Mouse (Mus musculus) olfactory bulb, adult 2 months (tissue): ENCODE measurements at regions not wholly inside any gene's neighbourhood (a gene's known extent, or its start where the extent isn't known, plus 50 kb on each side); places are given as distances from the start of the nearest gene placed in this dataset.

Source experiments
- H3K27ac ChIP-seq: fragments of 200-500 bp; 2 replicates; pipeline ENCODE4 v1.5.1; 2012; ENCODE audit warnings: low read depth, low read length; ENCODE audit not compliant: insufficient read depth
- H3K4me1 ChIP-seq: fragments of 200-500 bp; 2 replicates; pipeline ENCODE4 v1.6.1; 2012; ENCODE audit warnings: low read length; ENCODE audit not compliant: control insufficient read depth, insufficient read depth
- H3K4me3 ChIP-seq: fragments of 200-500 bp; 2 replicates; pipeline ENCODE4 v1.5.1; 2012; ENCODE audit warnings: mild to moderate bottlenecking, low read depth, low read length, moderate library complexity; ENCODE audit not compliant: insufficient read depth
- CTCF ChIP-seq: fragments of 200-500 bp; IDR thresholded peaks from 2 replicates; pipeline ENCODE4 v1.5.1; 2012; ENCODE audit warnings: low read depth, mild to moderate bottlenecking, low read length, moderate library complexity; ENCODE audit not compliant: insufficient read depth
- POLR2A ChIP-seq: fragments of 200-500 bp; IDR thresholded peaks from 2 replicates; pipeline ENCODE4 v1.6.1; 2012; ENCODE audit warnings: mild to moderate bottlenecking, low read depth, low read length, moderate library complexity; ENCODE audit not compliant: insufficient read depth
- WGBS: fragments of 180-500 bp; shearing (Covaris S2); methylation state at CpG from one replicate; pipeline ENCODE4 v1.1.7; 2018; 5-methylcytosine and 5-hydroxymethylcytosine counted together

DNA sequence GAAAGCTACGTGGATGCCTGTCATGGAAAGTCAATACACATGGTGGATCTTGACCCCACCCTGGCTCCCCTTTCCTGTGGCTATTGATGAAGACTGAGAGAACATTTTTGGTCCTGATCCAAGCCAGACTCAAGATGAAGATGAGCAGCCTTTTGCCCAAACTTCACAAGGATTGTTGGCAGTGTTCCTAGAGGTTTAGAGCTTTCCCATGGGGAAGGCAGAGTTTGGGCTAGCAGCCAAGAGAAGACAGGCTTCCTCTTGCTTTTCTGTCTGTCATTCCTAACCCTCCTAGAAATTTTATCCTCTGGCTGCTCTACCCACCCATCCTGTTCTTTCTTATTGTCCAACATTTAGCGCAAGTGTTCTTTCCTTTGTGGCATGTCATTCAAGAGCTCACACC lies 83.6 kb upstream of the Camk1g start:
- Histone ChIP-seq H3K4me1 (peaks cover 6% of the 10 kb centered on the region), H3K4me3 (no peak overlapping the region), H3K27ac (no peak overlapping the region)
- 80% methylated on average over 2 of the region's 2 CpGs for WGBS
- TF ChIP-seq CTCF (no peak), POLR2A (no peak)

DNA sequence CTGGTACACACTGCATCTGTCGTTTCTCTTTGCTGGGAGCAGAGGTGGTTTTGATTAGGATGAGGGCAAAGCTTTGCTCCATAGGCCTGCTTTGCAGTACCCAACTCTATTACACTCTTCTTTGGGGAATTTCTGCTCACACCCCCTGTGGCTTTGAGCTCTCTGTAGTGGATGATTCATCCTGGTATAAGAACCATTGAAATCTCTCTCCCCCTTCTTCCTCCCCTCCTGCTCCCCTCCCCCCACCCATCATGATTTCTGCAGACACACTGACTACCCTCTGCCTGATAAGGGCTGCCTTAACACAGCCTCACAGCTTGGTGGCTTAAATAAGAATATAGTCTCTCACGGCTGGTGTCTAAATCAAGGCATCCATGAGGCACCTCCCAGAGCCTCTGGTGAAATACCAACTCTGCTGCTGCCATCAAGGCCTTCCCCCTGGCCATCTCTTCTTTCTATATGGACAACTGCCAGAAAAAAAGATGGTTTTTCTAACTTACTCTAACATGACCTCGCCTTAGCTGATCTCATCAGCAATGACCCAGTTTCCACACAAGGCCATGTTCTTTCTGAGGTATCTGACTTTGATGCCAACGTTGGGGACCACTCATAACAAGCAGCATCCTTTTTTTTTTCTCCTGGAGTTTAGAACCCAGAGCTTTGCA lies 81.5 kb upstream of the Camk1g start:
- no peak for TF ChIP-seq CTCF
- no peak for TF ChIP-seq POLR2A
- Histone ChIP-seq H3K4me1 (peaks cover 6% of the 10 kb centered on the region), H3K27ac (no peak overlapping the region), H3K4me3 (no peak overlapping the region)
- 57% methylated on average over 4 of the region's 4 CpGs for WGBS

GRCm38 (mm10) chr1:193450814-193451213 lies 80.7 kb upstream of the Camk1g start:
- H3K4me3 ChIP-seq, result no peak overlapping the region
- 71% methylated on average over 3 of the region's 3 CpGs for WGBS
- no peak overlapping the region for H3K27ac ChIP-seq
- peaks cover 6% of the 10 kb centered on the region for H3K4me1 ChIP-seq
- TF ChIP-seq POLR2A, result no peak
- TF ChIP-seq CTCF, result no peak

- peaks cover 6% of the 10 kb centered on the region for H3K4me1 ChIP-seq
- WGBS, result 82% methylated on average over 6 of the region's 6 CpGs
- no peak overlapping the region for H3K27ac ChIP-seq
- TF ChIP-seq CTCF, result no peak
- no peak for TF ChIP-seq POLR2A
- no peak overlapping the region for H3K4me3 ChIP-seq
Observed at GRCm38 (mm10) chr1:193450201-193450600, 80.1 kb upstream of the Camk1g start.

- no peak overlapping the region for H3K27ac ChIP-seq
- whole genome bisulfite sequencing, result 22% methylated on average over 7 of the region's 7 CpGs
- TF ChIP-seq POLR2A (no peak), CTCF (no peak)
- H3K4me1 ChIP-seq, result peaks cover 6% of the 10 kb centered on the region
- H3K4me3 ChIP-seq, result no peak overlapping the region
Observed at GRCm38 (mm10) chr1:193449394-193450103, 79.5 kb upstream of the Camk1g start.

DNA sequence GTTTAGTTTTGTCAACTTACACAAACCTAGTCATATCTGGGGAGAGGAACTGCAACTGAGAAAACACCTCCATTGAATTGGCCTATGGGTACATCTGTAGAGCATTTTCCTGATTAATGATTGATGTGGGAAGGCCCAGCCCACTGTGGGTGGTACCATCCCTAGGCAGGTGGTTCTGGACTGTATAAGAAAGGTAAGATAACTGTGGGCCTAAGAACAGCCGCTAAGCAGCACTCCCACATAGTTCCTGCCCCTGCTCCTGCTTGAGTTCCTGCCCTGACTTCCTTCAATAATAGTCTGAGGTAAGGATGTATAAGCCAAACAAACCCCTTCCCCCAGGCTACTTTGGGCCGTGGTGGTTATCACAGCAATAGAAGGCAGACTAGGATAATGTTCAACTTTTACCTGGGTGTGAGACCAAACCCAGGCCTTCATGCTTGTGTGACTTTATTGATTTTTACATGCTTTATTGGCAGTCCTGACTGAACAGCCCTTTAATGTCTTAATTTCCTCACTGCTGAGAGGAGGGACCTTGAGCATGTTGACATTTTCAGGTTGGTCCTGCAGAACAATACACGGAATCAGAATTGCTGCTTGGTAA lies 78.8 kb upstream of the Camk1g start:
- H3K27ac ChIP-seq, result no peak overlapping the region
- TF ChIP-seq CTCF, result no peak
- no peak for TF ChIP-seq POLR2A
- H3K4me1 ChIP-seq, result peaks cover 6% of the 10 kb centered on the region
- 72% methylated on average over 3 of the region's 3 CpGs for WGBS
- no peak overlapping the region for H3K4me3 ChIP-seq

- 59% methylated on average over 5 of the region's 5 CpGs for WGBS
- Histone ChIP-seq H3K4me3 (no peak overlapping the region), H3K27ac (no peak overlapping the region), H3K4me1 (peaks cover 6% of the 10 kb centered on the region)
- no peak for TF ChIP-seq CTCF
- no peak for TF ChIP-seq POLR2A
Observed at GRCm38 (mm10) chr1:193447647-193448046, 77.5 kb upstream of the Camk1g start.

DNA sequence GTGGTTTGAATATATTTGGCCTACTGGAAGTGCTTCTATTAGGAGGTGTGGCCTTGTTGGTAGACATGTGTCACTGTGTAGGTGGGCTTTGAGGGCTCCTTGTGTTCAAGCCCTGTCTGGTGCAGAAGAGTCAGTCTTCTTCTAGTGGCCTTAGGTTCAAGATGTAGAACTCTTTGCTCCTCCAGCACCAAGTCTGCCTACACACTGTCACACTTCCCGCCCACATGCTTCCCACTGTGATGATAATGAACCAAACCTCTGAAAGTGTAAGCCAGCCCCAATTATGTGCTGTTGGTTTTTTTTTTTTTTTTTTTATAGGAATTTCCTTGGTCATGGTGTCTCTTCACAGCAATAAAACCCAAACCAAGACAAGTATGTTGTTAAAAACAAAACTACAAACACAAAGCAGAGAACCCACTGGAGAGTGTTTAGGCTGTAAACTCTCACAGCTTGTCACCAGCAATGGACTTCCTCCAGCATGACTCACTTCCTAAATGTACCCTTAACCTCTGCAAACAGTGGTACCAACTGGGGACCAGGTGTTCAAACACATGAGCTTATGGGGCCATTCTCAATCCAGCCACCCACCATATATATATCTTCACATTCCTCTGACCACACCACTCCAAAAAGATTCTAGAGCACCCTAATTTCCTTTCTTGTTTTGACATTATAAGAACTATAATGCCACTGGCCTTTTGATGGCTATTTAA lies 74.0 kb upstream of the Camk1g start:
- no peak for TF ChIP-seq CTCF
- TF ChIP-seq POLR2A, result no peak
- WGBS, result 69% methylated on average over 1 of the region's 1 CpGs
- peaks cover 5% of the 10 kb centered on the region for H3K4me1 ChIP-seq
- no peak overlapping the region for H3K4me3 ChIP-seq
- no peak overlapping the region for H3K27ac ChIP-seq

DNA sequence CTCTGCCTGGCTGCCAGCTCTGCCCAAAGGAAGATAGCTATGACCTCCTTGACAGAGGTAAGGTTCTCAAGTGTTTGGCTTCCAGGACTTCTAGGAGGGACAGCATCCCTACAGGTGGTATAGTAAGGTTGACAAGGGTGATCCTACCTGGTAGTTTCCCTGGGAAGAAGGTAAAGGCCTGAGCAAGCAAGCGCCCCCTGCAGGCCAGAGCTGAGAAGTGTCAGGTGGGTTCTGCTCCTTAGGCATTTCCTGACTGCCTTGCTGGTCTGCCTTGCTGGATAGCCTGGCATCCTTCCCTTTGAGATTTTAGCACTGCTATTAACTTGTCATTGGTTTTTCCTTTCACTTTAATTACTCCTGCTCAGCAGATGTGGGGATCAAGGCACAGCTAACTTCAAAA lies 70.4 kb upstream of the Camk1g start:
- 10% methylated on average over 1 of the region's 1 CpGs for WGBS
- TF ChIP-seq POLR2A (no peak), CTCF (peak; percentile 38; the same call in 1 of the 2 replicates)
- peaks cover 5% of the 10 kb centered on the region for H3K4me1 ChIP-seq
- H3K4me3 ChIP-seq, result no peak overlapping the region
- H3K27ac ChIP-seq, result no peak overlapping the region
